Mouse (Mus musculus) layer of hippocampus, adult 8-10 months (tissue): Measurements from ENCODE around the gene Rai1. TPM values are rescaled to one million over a fixed set of nuclear protein-coding genes. Genes with fewer than 3 reads are reported as not detected.

ENCODE experiments used
- DNase-seq, 2 experiments: peaks; one replicate each; pipeline ENCODE4 v3.0.0; 2022; ENCODE audit warnings: low spot score in 2 of 2
- total RNA-seq, 4 experiments: library from RNA; stranded (reverse); gene quantifications; 2 replicates each; pipeline ENCODE4 v1.2.4; 2022

Gene Rai1
- total RNA-seq, 4 experiments from 2014 or later = 70.5 to 85.6 (median 78.1) TPM

- DNase-seq = no peak
Observed at GRCm38 (mm10) chr11:60188275-60188853, 83.6 kb downstream of the Rai1 start.

GRCm38 (mm10) chr11:60189501-60190040, 84.8 kb downstream of the Rai1 start:
- no peak for DNase-seq

- DNase-seq = no peak
Observed at GRCm38 (mm10) chr11:60190055-60190641, 85.3 kb downstream of the Rai1 start.

- DNase-seq = no peak
Observed at GRCm38 (mm10) chr11:60192534-60192933, 87.7 kb downstream of the Rai1 start.

GRCm38 (mm10) chr11:60193556-60193955, 88.7 kb downstream of the Rai1 start:
- no peak for DNase-seq

- DNase-seq = no peak
Observed at GRCm38 (mm10) chr11:60195108-60195507, 90.3 kb downstream of the Rai1 start.

- no peak for DNase-seq
Observed at GRCm38 (mm10) chr11:60196344-60196743, 91.5 kb downstream of the Rai1 start.

GRCm38 (mm10) chr11:60197998-60198619, 93.3 kb downstream of the Rai1 start:
- DNase-seq = no peak

- no peak for DNase-seq
Observed at GRCm38 (mm10) chr11:60198651-60199050, 93.8 kb downstream of the Rai1 start.

- peak; percentile 89 to 94 for DNase-seq
Observed at GRCm38 (mm10) chr11:60199702-60200184, 94.9 kb downstream of the Rai1 start.

GRCm38 (mm10) chr11:60200384-60200783, 95.6 kb downstream of the Rai1 start:
- no peak for DNase-seq

GRCm38 (mm10) chr11:60202710-60203638, 98.2 kb downstream of the Rai1 start:
- DNase-seq = no peak

- no peak for DNase-seq
Observed at GRCm38 (mm10) chr11:60205026-60205425, 100.2 kb downstream of the Rai1 start.

GRCm38 (mm10) chr11:60206207-60206606, 101.4 kb downstream of the Rai1 start:
- no peak for DNase-seq

- no peak for DNase-seq
Observed at GRCm38 (mm10) chr11:60208201-60208600, 103.4 kb downstream of the Rai1 start.

- no peak for DNase-seq
Observed at GRCm38 (mm10) chr11:60208712-60209111, 103.9 kb downstream of the Rai1 start.

GRCm38 (mm10) chr11:60209217-60209932, 104.6 kb downstream of the Rai1 start:
- peak; percentile 87 to 89 for DNase-seq

GRCm38 (mm10) chr11:60209933-60210249, 105.1 kb downstream of the Rai1 start:
- DNase-seq = no peak

- DNase-seq = peak; percentile 86 to 87
Observed at GRCm38 (mm10) chr11:60210305-60210724, 105.5 kb downstream of the Rai1 start.

GRCm38 (mm10) chr11:60211152-60211551, 106.3 kb downstream of the Rai1 start:
- DNase-seq = no peak

- DNase-seq = no peak
Observed at GRCm38 (mm10) chr11:60211761-60212160, 106.9 kb downstream of the Rai1 start.
